Mouse (Mus musculus) brown adipose tissue, adult 24 weeks (tissue): Measurements from ENCODE around the gene Oosp3. TPM values are rescaled to one million over a fixed set of nuclear protein-coding genes. Genes with fewer than 3 reads are reported as not detected.

Source experiments
- H3K27ac ChIP-seq: fragments of 200-500 bp; replicated peaks from 2 replicates; pipeline ENCODE4 v1.5.1; 2012; ENCODE audit warnings: low read depth, mild to moderate bottlenecking, low read length
- H3K4me1 ChIP-seq: fragments of 200-500 bp; 2 replicates; pipeline ENCODE4 v1.6.1; 2012; ENCODE audit warnings: low read length, mixed read lengths; ENCODE audit not compliant: control insufficient read depth, insufficient read depth, insufficient read length
- H3K4me3 ChIP-seq: fragments of 200-500 bp; 2 replicates; pipeline ENCODE4 v1.5.1; 2012; ENCODE audit warnings: low read depth, mild to moderate bottlenecking, low read length, moderate library complexity; ENCODE audit not compliant: insufficient read depth
- polyA plus RNA-seq: library from polyadenylated mRNA; stranded (reverse); fragments of >200 nt; gene quantifications from 2 replicates; pipeline ENCODE4 v1.2.4, GENCODE M21; 2012; ENCODE audit not compliant: missing spikeins, insufficient read depth, insufficient read length

The Oosp3 gene
- polyA plus RNA-seq, result not detected in 2 replicates

DNA sequence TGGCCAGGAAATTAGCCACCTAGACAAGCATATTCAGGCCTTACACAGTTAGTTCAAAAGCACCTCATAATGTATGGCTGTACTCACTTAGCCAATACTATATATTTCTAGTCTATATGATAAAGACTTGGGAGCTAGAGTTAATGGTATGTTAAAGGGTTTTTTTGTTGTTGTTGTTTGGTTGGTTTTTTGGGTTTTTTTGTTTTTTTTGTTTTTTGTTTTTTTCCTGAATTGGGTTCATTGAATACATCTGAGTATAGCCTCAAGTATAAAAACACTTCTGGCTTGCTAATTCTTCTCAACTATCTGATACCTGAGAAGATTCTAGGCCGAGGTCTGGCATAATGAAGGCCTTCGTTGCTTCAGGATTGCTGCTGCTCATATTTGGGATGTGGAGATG, at the start of gene Oosp3:
TSS of gene Oosp3 (plus strand) at position 301 of the 400 bp plus-strand sequence.
- no peak within 1 kb of the TSS for H3K27ac ChIP-seq
- no peaks in the 10 kb centered on the region for H3K4me1 ChIP-seq
- H3K4me3 ChIP-seq, result no peak within 1 kb of the TSS

- no peaks in the 10 kb centered on the region for H3K4me1 ChIP-seq
- no peak overlapping the region for H3K4me3 ChIP-seq
- no peak overlapping the region for H3K27ac ChIP-seq
These were observed 47.3 kb upstream of the Oosp3 start for GRCm38 (mm10) chr19:11649564-11649963.

- H3K27ac ChIP-seq, result no peak overlapping the region
- H3K4me1 ChIP-seq, result no peaks in the 10 kb centered on the region
- no peak overlapping the region for H3K4me3 ChIP-seq
These were observed 37.7 kb upstream of the Oosp3 start for GRCm38 (mm10) chr19:11659142-11659541.

- H3K27ac ChIP-seq, result no peak within 1 kb of the TSS
- H3K4me3 ChIP-seq, result no peak within 1 kb of the TSS
- no peaks in the 10 kb centered on the region for H3K4me1 ChIP-seq
These were observed 36.4 kb upstream of the Oosp3 start, which contains the start of gene Oosp2 for GRCm38 (mm10) chr19:11660459-11660858. TSS of gene Oosp2 (minus strand) at chr19:11660559.

GRCm38 (mm10) chr19:11661562-11661961, 35.3 kb upstream of the Oosp3 start:
- no peak overlapping the region for H3K27ac ChIP-seq
- no peak overlapping the region for H3K4me3 ChIP-seq
- no peaks in the 10 kb centered on the region for H3K4me1 ChIP-seq

DNA sequence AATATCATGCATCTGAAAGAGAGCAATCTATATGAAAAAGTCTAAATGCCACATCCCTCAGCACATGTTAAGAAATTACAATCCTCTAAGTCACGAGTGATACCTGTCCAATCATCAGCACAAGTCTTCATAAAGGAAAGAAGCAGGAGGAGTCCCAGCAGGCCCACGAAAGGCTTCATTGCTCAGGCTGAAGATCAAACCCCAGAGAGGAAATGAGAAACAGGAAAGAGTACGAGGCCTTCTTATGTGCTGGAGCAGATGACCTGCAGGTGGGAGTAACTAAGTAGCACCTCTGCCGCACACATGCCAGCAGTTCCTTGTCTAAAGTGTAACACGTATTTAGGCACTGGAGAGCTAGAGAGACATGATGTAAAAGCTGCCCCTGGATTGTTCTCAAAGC, 6.0 kb upstream of the Oosp3 start, which contains the start of gene Oosp1:
TSS of gene Oosp1 (minus strand) at position 312 of the 400 bp plus-strand sequence.
- Histone ChIP-seq H3K27ac (no peak within 1 kb of the TSS), H3K4me1 (no peaks in the 10 kb centered on the region), H3K4me3 (no peak within 1 kb of the TSS)

DNA sequence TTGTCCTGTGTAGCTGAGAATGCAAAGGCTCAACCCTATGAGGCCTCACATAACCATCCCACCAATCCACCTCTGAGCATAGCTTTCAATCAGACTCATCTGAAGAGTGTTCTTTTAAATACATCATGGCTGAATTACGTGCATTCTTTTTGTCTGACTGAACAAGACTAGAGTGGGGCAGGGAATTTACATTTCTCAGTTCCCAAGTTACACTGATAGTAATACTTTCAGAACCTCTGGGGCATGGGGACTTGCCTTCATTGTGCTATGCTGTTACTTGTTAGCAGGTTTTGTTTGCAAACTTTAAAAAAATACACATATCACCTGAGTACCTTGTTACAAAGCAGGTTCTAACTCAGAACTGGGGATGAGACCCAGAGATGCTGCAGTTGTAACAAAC, 5.4 kb upstream of the Oosp3 start:
- H3K4me1 ChIP-seq, result no peaks in the 10 kb centered on the region
- H3K4me3 ChIP-seq, result no peak overlapping the region
- no peak overlapping the region for H3K27ac ChIP-seq

DNA sequence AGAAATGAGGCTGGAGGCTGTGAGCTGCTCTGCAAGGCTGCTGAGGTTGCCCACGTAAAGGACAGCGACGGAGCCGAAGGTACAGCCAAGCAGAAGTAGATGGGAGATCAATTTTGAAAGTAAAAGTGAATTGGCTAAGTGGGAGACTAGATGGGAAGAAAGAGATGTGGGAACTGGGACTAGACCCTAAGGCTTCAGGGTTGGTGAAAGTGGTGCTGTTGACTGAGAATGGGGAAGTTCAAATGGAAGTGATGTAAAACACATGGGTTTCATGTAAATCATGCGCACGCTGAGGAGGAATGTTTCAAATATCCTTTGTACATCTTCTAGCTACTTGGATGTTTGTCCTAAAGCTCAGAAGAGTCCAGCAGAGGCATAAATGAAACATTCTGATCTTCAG, 1.5 kb downstream of the Oosp3 start:
- Histone ChIP-seq H3K4me1 (no peaks in the 10 kb centered on the region), H3K27ac (no peak overlapping the region), H3K4me3 (no peak overlapping the region)

DNA sequence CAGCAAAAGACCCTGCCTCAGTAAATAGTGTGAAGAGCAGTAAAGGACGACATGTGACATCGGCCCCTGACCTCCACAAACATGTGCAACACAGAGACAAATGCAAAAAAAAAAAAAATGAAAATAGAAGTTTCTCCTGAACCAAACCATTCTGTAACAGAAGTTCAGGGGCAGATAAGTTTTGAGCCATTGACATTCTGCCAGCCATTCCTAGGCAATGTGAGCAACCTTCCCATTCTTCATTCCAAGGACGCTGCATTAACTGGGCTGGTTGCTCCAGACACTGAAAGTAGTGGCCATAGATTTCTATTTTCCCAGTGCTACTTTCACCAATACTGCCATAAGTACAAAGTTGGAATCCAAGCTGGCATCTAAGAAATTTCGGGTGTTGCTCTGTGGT, 15.6 kb downstream of the Oosp3 start:
- no peak overlapping the region for H3K4me3 ChIP-seq
- no peak overlapping the region for H3K27ac ChIP-seq
- no peaks in the 10 kb centered on the region for H3K4me1 ChIP-seq

DNA sequence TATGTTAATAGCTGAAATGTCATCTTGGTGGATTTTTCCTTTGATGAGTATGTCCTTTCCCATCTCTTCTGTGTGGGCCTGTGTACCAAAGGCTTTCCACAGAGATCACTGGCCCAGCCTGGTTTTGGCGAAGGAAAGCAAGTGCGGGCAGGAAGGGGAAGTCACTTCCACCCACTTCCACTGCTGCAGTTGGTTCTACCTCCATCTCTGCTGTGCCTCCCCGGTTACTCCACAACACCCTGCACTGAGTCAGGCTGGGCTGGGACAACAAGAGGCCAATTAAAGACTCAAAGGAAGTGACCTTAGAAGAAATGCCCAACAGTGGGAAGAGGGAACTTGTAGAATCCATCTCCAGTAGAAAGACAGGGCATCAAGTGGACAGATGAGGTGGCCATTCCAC, 23.2 kb downstream of the Oosp3 start:
- Histone ChIP-seq H3K4me3 (no peak overlapping the region), H3K27ac (no peak overlapping the region), H3K4me1 (no peaks in the 10 kb centered on the region)

DNA sequence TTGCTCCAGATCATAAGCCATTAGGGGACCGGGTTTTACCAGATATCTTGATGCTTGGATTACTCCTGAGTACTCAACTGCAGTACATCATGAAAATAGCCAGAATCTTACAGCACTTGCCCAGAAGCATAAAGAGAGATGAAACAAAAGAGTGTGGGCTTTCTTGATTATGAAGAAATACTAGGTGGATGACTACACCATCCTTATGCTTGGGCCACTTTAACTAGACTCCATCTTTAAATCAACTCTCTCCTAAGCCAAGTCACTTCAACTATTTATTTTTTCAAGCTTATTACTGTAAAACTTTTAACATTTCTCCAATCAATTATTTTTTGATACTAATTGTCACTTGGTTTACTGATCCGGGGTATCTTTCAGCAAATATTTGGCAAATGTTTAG, 27.0 kb downstream of the Oosp3 start:
- Histone ChIP-seq H3K4me3 (no peak overlapping the region), H3K27ac (no peak overlapping the region), H3K4me1 (no peaks in the 10 kb centered on the region)

DNA sequence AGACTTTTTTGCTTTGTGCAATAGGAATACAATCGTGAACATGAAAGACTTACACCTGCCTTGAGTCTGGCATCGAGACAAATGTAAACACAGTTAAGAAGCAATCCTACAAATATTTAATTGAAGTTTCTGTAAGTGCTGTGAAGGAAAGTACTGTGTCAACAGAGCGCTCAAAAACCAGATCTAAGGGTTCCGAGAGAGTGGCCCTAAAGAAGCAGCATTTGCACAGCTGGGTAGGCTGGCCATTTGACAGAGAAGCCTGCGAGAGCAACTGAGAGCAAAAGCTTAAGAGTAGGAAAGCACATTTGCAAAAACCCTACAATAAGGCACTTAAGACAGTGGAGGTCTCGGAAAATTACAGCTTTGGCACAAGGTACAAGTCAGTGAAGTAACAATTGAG, 27.4 kb downstream of the Oosp3 start:
- no peaks in the 10 kb centered on the region for H3K4me1 ChIP-seq
- no peak overlapping the region for H3K4me3 ChIP-seq
- no peak overlapping the region for H3K27ac ChIP-seq

DNA sequence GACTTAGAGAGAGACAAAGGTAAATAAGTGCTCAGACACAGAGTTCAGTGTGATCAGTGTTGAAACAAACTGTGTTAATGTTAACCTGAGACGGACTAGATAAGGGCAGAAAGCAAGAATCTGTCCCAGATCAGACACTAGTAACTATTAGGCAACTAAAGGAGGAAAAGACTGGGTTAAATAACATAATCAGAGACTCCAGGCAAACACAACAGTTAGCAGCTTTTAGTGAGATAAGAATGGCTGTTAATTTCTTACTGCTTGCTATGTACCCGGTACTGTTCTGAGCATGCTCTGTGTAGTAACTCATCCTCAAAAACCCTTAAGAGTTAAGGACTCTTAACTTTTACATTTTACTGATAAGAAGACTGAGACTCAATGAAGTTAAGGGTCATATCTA, 29.1 kb downstream of the Oosp3 start:
- Histone ChIP-seq H3K4me3 (no peak overlapping the region), H3K4me1 (no peaks in the 10 kb centered on the region), H3K27ac (no peak overlapping the region)

GRCm38 (mm10) chr19:11727304-11727703, 30.4 kb downstream of the Oosp3 start:
- H3K4me1 ChIP-seq, result no peaks in the 10 kb centered on the region
- H3K4me3 ChIP-seq, result no peak overlapping the region
- H3K27ac ChIP-seq, result no peak overlapping the region

DNA sequence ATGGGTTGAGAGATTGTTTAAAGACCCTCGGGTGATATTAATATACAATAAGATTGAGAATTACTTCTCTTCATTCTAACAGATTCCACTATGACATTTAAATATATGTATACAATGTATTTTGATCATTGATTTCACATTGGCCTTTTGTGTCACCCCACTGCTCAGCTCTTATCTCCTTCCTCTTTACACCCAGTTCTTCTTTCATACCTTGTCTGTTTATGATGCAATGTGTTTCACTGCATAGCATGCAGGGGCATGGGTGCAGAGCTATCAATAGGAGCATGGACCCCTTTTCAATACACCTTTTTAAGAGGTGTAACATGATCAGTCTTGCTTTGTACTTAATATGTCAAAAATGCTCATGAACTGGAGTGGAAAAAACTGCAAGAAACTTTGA, 33.4 kb downstream of the Oosp3 start:
- no peak overlapping the region for H3K4me3 ChIP-seq
- no peak overlapping the region for H3K27ac ChIP-seq
- H3K4me1 ChIP-seq, result no peaks in the 10 kb centered on the region

DNA sequence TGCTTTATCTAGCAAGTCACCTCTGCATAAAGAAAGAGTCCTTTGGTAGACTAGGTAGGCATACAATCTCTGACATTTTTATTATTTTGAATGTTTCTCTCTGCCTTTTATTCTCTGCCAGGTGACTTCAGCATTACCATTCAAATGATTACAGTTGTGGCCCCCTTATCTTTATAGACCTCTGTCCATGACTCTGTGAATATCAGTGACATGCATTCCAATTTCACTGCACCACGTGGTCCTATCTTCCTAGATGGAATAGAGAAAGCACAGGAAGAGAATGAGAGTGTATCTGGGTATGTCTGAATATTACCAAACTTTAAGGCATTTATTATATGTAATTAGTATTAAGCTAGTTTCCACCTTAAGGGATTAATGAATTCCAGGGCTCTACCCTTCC, 39.6 kb downstream of the Oosp3 start:
- no peak overlapping the region for H3K27ac ChIP-seq
- H3K4me1 ChIP-seq, result no peaks in the 10 kb centered on the region
- no peak overlapping the region for H3K4me3 ChIP-seq

DNA sequence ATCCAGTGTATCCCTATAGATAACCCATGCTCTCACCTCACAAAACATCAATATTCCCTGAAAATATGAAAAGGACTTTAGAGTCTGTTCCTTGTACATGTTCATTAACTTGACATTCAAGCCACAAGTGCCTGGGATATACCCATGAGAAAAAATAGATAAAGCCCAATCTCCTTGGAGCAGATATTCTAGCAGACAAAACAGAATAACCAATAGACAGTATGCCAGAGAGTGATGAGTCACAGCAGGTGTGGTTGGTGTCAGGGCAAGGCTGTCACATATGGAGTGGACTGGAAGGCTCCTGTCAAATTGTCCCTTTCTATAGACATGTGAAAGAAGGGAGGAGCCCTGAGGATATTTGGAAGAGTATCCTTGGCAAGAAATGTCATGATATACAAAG, 48.8 kb downstream of the Oosp3 start:
- Histone ChIP-seq H3K4me1 (no peaks in the 10 kb centered on the region), H3K4me3 (no peak overlapping the region)

More for the DNA sequence above, 48.8 kb downstream of the Oosp3 start:
- no peak overlapping the region for H3K27ac ChIP-seq
